Comparison of ENCODE assay signal across 8 mouse cellular contexts in genomic region chr5:149412194-149412575, GRCm38 (mm10). TPM values are rescaled to one million over a fixed set of nuclear protein-coding genes. Genes with fewer than 3 reads are reported as not detected.
DNase-seq lines count a peak whose midpoint lies in the region; ATAC-seq and TF ChIP-seq lines count a peak whose summit lies in the region.

No protein-coding gene starts in this region.

- TF ChIP-seq CTCF in lung, embryonic 14.5 days (IDR thresholded peaks at IDR 0.05; ENCODE audit: low read depth): no peak

- H3K27me3 ChIP-seq in lung, embryonic 14.5 days (ENCODE audit: insufficient read depth, low read length): 0 out of 2 replicates have a peak, but pooled peaks cover 6% of the 10 kb centered on the region
- H3K27me3 ChIP-seq in forebrain, embryonic 14.5 days (replicated peaks; ENCODE audit: control insufficient read depth, insufficient read depth, low read length): no peaks in the 10 kb centered on the region
- H3K27me3 ChIP-seq in limb, embryonic 10.5 days (ENCODE audit: low read depth, poor library complexity, severe bottlenecking): peaks cover 45% of the 10 kb centered on the region
- no peaks in the 10 kb centered on the region for H3K27me3 ChIP-seq in neural tube, embryonic 15.5 days (replicated peaks)

- WGBS in lung, embryonic 14.5 days: 34% methylated on average over 11 of the region's 11 CpGs
- WGBS in forebrain, embryonic 14.5 days: 40% methylated on average over 11 of the region's 11 CpGs
- 37% methylated on average over 11 of the region's 11 CpGs for WGBS in limb, embryonic 10.5 days
- WGBS in neural tube, embryonic 15.5 days: 27% methylated on average over 11 of the region's 11 CpGs

- peak overlapping the region; percentile 32 for H3K4me3 ChIP-seq in lung, embryonic 14.5 days (ENCODE audit: low read depth, low read length)
- peak overlapping the region; percentile 27 for H3K4me3 ChIP-seq in forebrain, embryonic 14.5 days (ENCODE audit: low read depth, low read length)
- H3K4me3 ChIP-seq in limb, embryonic 10.5 days: peak overlapping the region; percentile 51
- peak overlapping the region; percentile 29 for H3K4me3 ChIP-seq in neural tube, embryonic 15.5 days (replicated peaks)

- no peak for DNase-seq in lung, embryonic 14.5 days
- no peak for DNase-seq in lung, postnatal 4 days
- DNase-seq in forebrain, embryonic 14.5 days (ENCODE audit: low spot score): no peak
- no peak for DNase-seq in limb, embryonic 10.5 days (ENCODE audit: low spot score)
- no peak for DNase-seq in right cerebral cortex, postnatal 10 days (ENCODE audit: low spot score in 2 of 2)
- no peak for DNase-seq in retina, embryonic 14.5 days (ENCODE audit: low spot score)

- H3K4me2 ChIP-seq in lung, embryonic 14.5 days: peak overlapping the region; percentile 70
- peak overlapping the region; percentile 57 for H3K4me2 ChIP-seq in forebrain, embryonic 14.5 days (ENCODE audit: low read length)
- H3K4me2 ChIP-seq in neural tube, embryonic 15.5 days: peak overlapping the region; percentile 57

- no peaks in the 10 kb centered on the region for H3K9me3 ChIP-seq in lung, embryonic 14.5 days (ENCODE audit: low read depth, low read length)
- H3K9me3 ChIP-seq in forebrain, embryonic 14.5 days (replicated peaks; ENCODE audit: control insufficient read depth, low read length): no peaks in the 10 kb centered on the region
- no peaks in the 10 kb centered on the region for H3K9me3 ChIP-seq in limb, embryonic 10.5 days (replicated peaks)
- H3K9me3 ChIP-seq in neural tube, embryonic 15.5 days (replicated peaks): no peaks in the 10 kb centered on the region

- no peak overlapping the region for H3K27ac ChIP-seq in lung, embryonic 14.5 days (ENCODE audit: low read depth)
- H3K27ac ChIP-seq in forebrain, embryonic 14.5 days (ENCODE audit: low read depth, low read length): peak overlapping the region; percentile 44; the same call in 1 of the 2 replicates
- peak overlapping the region; percentile 69 for H3K27ac ChIP-seq in limb, embryonic 10.5 days
- H3K27ac ChIP-seq in neural tube, embryonic 15.5 days (replicated peaks): peak overlapping the region; percentile 65

- peak overlapping the region; percentile 48 for H3K9ac ChIP-seq in lung, embryonic 14.5 days
- peak overlapping the region; percentile 57 for H3K9ac ChIP-seq in forebrain, embryonic 14.5 days (ENCODE audit: low read length)
- peak overlapping the region; percentile 17 for H3K9ac ChIP-seq in neural tube, embryonic 15.5 days (replicated peaks)

- 0 out of 2 replicates have a peak, but pooled peaks have one; percentile 16 for ATAC-seq in lung, embryonic 14.5 days (ENCODE audit: insufficient read depth)
- no peak for ATAC-seq in forebrain, embryonic 14.5 days
- ATAC-seq in neural tube, embryonic 15.5 days (ENCODE audit: low FRiP score): no peak; the same call in 1 of the 2 replicates
- no peak for ATAC-seq in activated CD4-positive, CD25-positive, alpha-beta regulatory T cell, adult 4 months

- H3K4me1 ChIP-seq in lung, embryonic 14.5 days (ENCODE audit: insufficient read depth): peaks cover 3% of the 10 kb centered on the region; the same call in 1 of the 2 replicates
- peaks cover 15% of the 10 kb centered on the region for H3K4me1 ChIP-seq in forebrain, embryonic 14.5 days (ENCODE audit: control insufficient read depth, insufficient read depth, low read length)
- H3K4me1 ChIP-seq in limb, embryonic 10.5 days: peaks cover 14% of the 10 kb centered on the region
- H3K4me1 ChIP-seq in neural tube, embryonic 15.5 days: peaks cover 27% of the 10 kb centered on the region

- no peaks in the 10 kb centered on the region for H3K36me3 ChIP-seq in lung, embryonic 14.5 days (ENCODE audit: insufficient read depth)
- no peaks in the 10 kb centered on the region for H3K36me3 ChIP-seq in forebrain, embryonic 14.5 days (ENCODE audit: control insufficient read depth, insufficient read depth, low read length)
- no peaks in the 10 kb centered on the region for H3K36me3 ChIP-seq in limb, embryonic 10.5 days
- H3K36me3 ChIP-seq in neural tube, embryonic 15.5 days: no peaks in the 10 kb centered on the region

RNA-seq across cellular contexts. Expression of gene Medag, which starts 0.6 kb away (rescaled TPM):
- 1.2 and 1.6 TPM in 2 replicates for polyA plus RNA-seq in lung, embryonic 14.5 days (2014; fragmentation: Nextera tagmentation; extraction: Ambion mirVana)
- 1.3 and 1.6 TPM in 2 replicates for polyA plus RNA-seq in forebrain, embryonic 14.5 days (2014; fragmentation: Nextera tagmentation; extraction: Ambion mirVana)
- polyA plus RNA-seq in limb, embryonic 10.5 days (2016; fragmentation: Nextera tagmentation; extraction: Ambion mirVana): 0.26 and 0.33 TPM in 2 replicates
- 1.8 and 2.5 TPM in 2 replicates for polyA plus RNA-seq in neural tube, embryonic 15.5 days (2015; fragmentation: Nextera tagmentation; extraction: Ambion mirVana)
- polyA plus RNA-seq in activated CD4-positive, CD25-positive, alpha-beta regulatory T cell, adult 4 months (2017; shearing (Covaris generic)): 1 to 10 TPM; 1.2 to 1.6 TPM

RNA-seq across cellular contexts. Expression of gene Tex26, which starts 27.3 kb away (rescaled TPM):
- polyA plus RNA-seq in lung, embryonic 14.5 days (2014; fragmentation: Nextera tagmentation; extraction: Ambion mirVana): 0.64 and 1.0 TPM in 2 replicates
- polyA plus RNA-seq in forebrain, embryonic 14.5 days (2014; fragmentation: Nextera tagmentation; extraction: Ambion mirVana): 1.3 and 1.6 TPM in 2 replicates
- 0.15 and 0.30 TPM in 2 replicates for polyA plus RNA-seq in limb, embryonic 10.5 days (2016; fragmentation: Nextera tagmentation; extraction: Ambion mirVana)
- polyA plus RNA-seq in neural tube, embryonic 15.5 days (2015; fragmentation: Nextera tagmentation; extraction: Ambion mirVana): 0.73 and 0.78 TPM in 2 replicates
- polyA plus RNA-seq in activated CD4-positive, CD25-positive, alpha-beta regulatory T cell, adult 4 months (2017; shearing (Covaris generic)): not detected
